Mouse (Mus musculus) heart, postnatal 0 days (tissue): ENCODE data around the gene Casp7.

Experiments used
- CTCF ChIP-seq: IDR thresholded peaks from 2 replicates; pipeline ENCODE4 v1.5.1; 2016; ENCODE audit warnings: antibody characterized with exemption, control low read depth, low read depth
- EP300 ChIP-seq: IDR thresholded peaks from 2 replicates; pipeline ENCODE4 v1.6.1; 2016; ENCODE audit warnings: antibody characterized with exemption, low read depth

- no peak for TF ChIP-seq CTCF
- TF ChIP-seq EP300: no peak
These were observed 38.0 kb upstream of the Casp7 start for GRCm38 (mm10) chr19:56358890-56359289.
